Mouse (Mus musculus): ENCODE results near the gene Ppm1b.

- TF ChIP-seq USF2 (IDR thresholded peaks at IDR 0.05; ENCODE audit: borderline replicate concordance in 1 of 2, insufficient read depth in 1 of 2, low read depth in 1 of 2, low read length in 2 of 2) (no peak), ZC3H11A (IDR thresholded peaks at IDR 0.05; ENCODE audit: low read depth, low read length) (no peak), CHD1 (IDR thresholded peaks at IDR 0.05; ENCODE audit: low read depth, low read length) (no peak), CTCF (IDR thresholded peaks at IDR 0.05 in 2 of 3, conservative IDR thresholded peaks at IDR 0.05 in 1 of 3; ENCODE audit: control insufficient read depth in 1 of 3, insufficient read depth in 1 of 3, low read depth in 2 of 3, low read length in 3 of 3, poor library complexity in 1 of 3, severe bottlenecking in 1 of 3) (no peak), POLR2A (IDR thresholded peaks at IDR 0.05; ENCODE audit: control insufficient read depth in 1 of 2, insufficient read depth in 1 of 2, low read depth in 1 of 2, low read length in 2 of 2, poor library complexity in 1 of 2) (no peak), ELF1 (IDR thresholded peaks at IDR 0.05; ENCODE audit: low read depth, low read length) (no peak), USF1 (IDR thresholded peaks at IDR 0.05; ENCODE audit: low read depth, low read length) (no peak), EP300 (IDR thresholded peaks at IDR 0.05; ENCODE audit: low read depth in 1 of 2, low read length in 2 of 2) (no peak), TBP (IDR thresholded peaks at IDR 0.05; ENCODE audit: low read depth, low read length) (no peak), KAT2A (conservative IDR thresholded peaks at IDR 0.05; ENCODE audit: low read depth, low read length) (no peak)
These were observed 7.1 kb downstream of the Ppm1b start for GRCm38 (mm10) chr17:84963651-84964050.

All from MEL (cell line).